Comparison of ENCODE assay signal across 9 mouse cellular contexts in the genomic region with DNA sequence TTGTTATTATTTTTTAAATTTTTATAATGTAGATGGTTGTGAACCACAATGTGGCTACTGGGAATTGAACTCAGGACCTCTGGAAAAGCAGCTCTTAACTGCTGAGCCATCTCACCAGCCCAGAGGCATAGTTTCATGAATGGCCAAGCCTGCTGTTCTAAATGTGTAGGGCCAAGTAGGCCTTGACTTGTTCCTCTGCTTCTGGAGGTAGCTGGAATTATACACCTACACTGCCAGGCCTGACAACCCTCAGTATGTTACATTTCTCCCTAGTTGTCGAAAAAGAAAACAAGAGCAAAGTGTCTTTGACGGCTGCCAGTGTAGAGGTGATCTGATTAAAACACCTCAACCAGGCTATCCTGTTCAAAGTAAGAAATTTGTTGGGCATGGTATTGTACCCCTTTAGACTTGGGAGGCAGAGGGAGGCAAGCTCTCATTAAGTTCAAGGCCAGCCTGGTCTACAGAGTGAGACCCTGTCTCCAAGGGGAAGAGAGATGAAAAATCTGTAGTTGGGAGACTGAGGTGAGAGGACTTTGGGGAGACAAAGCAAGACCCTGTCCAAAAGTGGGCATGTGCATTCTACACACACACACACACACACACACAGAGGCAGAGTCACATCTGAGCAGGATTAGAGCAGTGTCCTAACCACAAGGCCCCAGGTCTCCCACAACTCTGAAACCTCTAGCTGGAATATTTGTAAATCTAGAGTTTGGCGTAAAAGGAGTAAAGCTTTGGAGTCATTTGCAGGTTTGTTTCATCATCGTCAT. TPM values are rescaled to one million over a fixed set of nuclear protein-coding genes. Genes with fewer than 3 reads are reported as not detected.
A peak's percentile ranks its signal among the peaks of the same experiment; 100 is the strongest.
DNase-seq lines count a peak whose midpoint lies in the region; ATAC-seq and TF ChIP-seq lines count a peak whose summit lies in the region.
"Had no signal": no experiment of that assay in that cellular context is flagged by ENCODE, and none has a peak within 500 bp of the region (broad histone marks: within the 10 kb centered on the region; RNA-seq: fewer than 3 reads in every experiment).

No protein-coding gene starts in this region.

- 85% methylated on average over 4 of the region's 4 CpGs for WGBS in cerebellum, adult 2 months
- WGBS in embryonic facial prominence, embryonic 15.5 days = 81% methylated on average over 4 of the region's 4 CpGs
- WGBS in midbrain, embryonic 13.5 days = 87% methylated on average over 4 of the region's 4 CpGs

- TF ChIP-seq POLR2A in cerebellum, adult 2 months (IDR thresholded peaks at IDR 0.05; ENCODE audit: borderline replicate concordance, insufficient read depth, low read length) = no peak

- ATAC-seq in embryonic facial prominence, embryonic 15.5 days (ENCODE audit: insufficient number of reproducible peaks, low FRiP score, low TSS enrichment, low read depth) = no peak
- ATAC-seq in midbrain, embryonic 13.5 days = no peak
- no peak for ATAC-seq in frontal cortex, adult (ENCODE audit: low TSS enrichment)

- DNase-seq in cerebellum, adult 9-11 months = peak; percentile 40
- no peak for DNase-seq in cerebellum, adult 2 months
- DNase-seq in kidney, postnatal 10 days = peak; percentile 4
- DNase-seq in kidney, adult 9 months = no peak
- no peak for DNase-seq in spleen, postnatal 14 days (ENCODE audit: low spot score in 2 of 2)

- no peak overlapping the region for H3K4me3 ChIP-seq in cerebellum, adult 2 months (replicated peaks; ENCODE audit: insufficient read depth, low read depth, low read length)
- peak overlapping the region; percentile 80 for H3K4me3 ChIP-seq in embryonic facial prominence, embryonic 15.5 days (replicated peaks)
- peak overlapping the region; percentile 72 for H3K4me3 ChIP-seq in midbrain, embryonic 13.5 days (replicated peaks)

- H3K27me3 ChIP-seq in cerebellum, adult 2 months (ENCODE audit: control insufficient read depth, insufficient read depth, low read length) = no peaks in the 10 kb centered on the region
- H3K27me3 ChIP-seq in embryonic facial prominence, embryonic 15.5 days = no peaks in the 10 kb centered on the region
- no peaks in the 10 kb centered on the region for H3K27me3 ChIP-seq in midbrain, embryonic 13.5 days

- no peak overlapping the region for H3K27ac ChIP-seq in cerebellum, adult 2 months (ENCODE audit: insufficient read depth, low read length)
- 0 out of 2 replicates have a peak overlapping the region, but pooled peaks have one; percentile 11 for H3K27ac ChIP-seq in embryonic facial prominence, embryonic 15.5 days (replicated peaks)
- H3K27ac ChIP-seq in midbrain, embryonic 13.5 days = no peak overlapping the region

- peak overlapping the region; percentile 63; the same call in 1 of the 2 replicates for H3K4me2 ChIP-seq in embryonic facial prominence, embryonic 15.5 days (replicated peaks)
- H3K4me2 ChIP-seq in midbrain, embryonic 13.5 days (replicated peaks) = peak overlapping the region; percentile 16; the same call in 1 of the 2 replicates

- H3K4me1 ChIP-seq in cerebellum, adult 2 months (ENCODE audit: control insufficient read depth, insufficient read depth, low read length) = no peaks in the 10 kb centered on the region
- H3K4me1 ChIP-seq in embryonic facial prominence, embryonic 15.5 days = peaks cover 9% of the 10 kb centered on the region; the same call in 1 of the 2 replicates
- peaks cover 20% of the 10 kb centered on the region for H3K4me1 ChIP-seq in midbrain, embryonic 13.5 days (replicated peaks)

- no peak for TF ChIP-seq CTCF in cerebellum, adult 2 months (IDR thresholded peaks at IDR 0.05; ENCODE audit: borderline replicate concordance, insufficient read depth, low read depth, low read length)

- H3K36me3 ChIP-seq in embryonic facial prominence, embryonic 15.5 days = no peaks in the 10 kb centered on the region
- H3K36me3 ChIP-seq in midbrain, embryonic 13.5 days = no peaks in the 10 kb centered on the region

- H3K9me3 ChIP-seq in embryonic facial prominence, embryonic 15.5 days (replicated peaks) = no peaks in the 10 kb centered on the region
- H3K9me3 ChIP-seq in midbrain, embryonic 13.5 days = no peaks in the 10 kb centered on the region

- H3K9ac ChIP-seq in embryonic facial prominence, embryonic 15.5 days = no peak overlapping the region
- no peak overlapping the region for H3K9ac ChIP-seq in midbrain, embryonic 13.5 days (replicated peaks)

RNA-seq across cellular contexts. Expression of a gene that starts 26.3 kb away (rescaled TPM):
- 0.21 and 0.41 TPM in 2 replicates for polyA plus RNA-seq in cerebellum, adult 2 months (2012; rRNA removed)
- 12.4 and 16.1 TPM in 2 replicates for polyA plus RNA-seq in embryonic facial prominence, embryonic 15.5 days (2015; fragmentation: Nextera tagmentation; extraction: Ambion mirVana)
- polyA plus RNA-seq in midbrain, embryonic 13.5 days (2015; fragmentation: Nextera tagmentation; extraction: Ambion mirVana) = 0.62 and 0.76 TPM in 2 replicates

RNA-seq across cellular contexts. Expression of a gene that starts 46.6 kb away (rescaled TPM):
- polyA plus RNA-seq in cerebellum, adult 2 months (2012; rRNA removed) = not detected in 2 replicates
- 0.31 TPM in 1 of 2 replicates, not detected in the other for polyA plus RNA-seq in embryonic facial prominence, embryonic 15.5 days (2015; fragmentation: Nextera tagmentation; extraction: Ambion mirVana)
- not detected in 2 replicates for polyA plus RNA-seq in midbrain, embryonic 13.5 days (2015; fragmentation: Nextera tagmentation; extraction: Ambion mirVana)
- polyA plus RNA-seq: gonadal fat pad, adult 2 months had no signal

RNA-seq across cellular contexts. Expression of a gene that starts 59.1 kb away (rescaled TPM):
- polyA plus RNA-seq in cerebellum, adult 2 months (2012; rRNA removed) = 15.2 and 21.9 TPM in 2 replicates
- polyA plus RNA-seq in embryonic facial prominence, embryonic 15.5 days (2015; fragmentation: Nextera tagmentation; extraction: Ambion mirVana) = 179 and 184 TPM in 2 replicates
- 52.2 and 57.6 TPM in 2 replicates for polyA plus RNA-seq in midbrain, embryonic 13.5 days (2015; fragmentation: Nextera tagmentation; extraction: Ambion mirVana)

Comparison
In these comparisons a context has a peak if more than half of its experiments do, and no peak if none do; other contexts are left out.
1. DNase-seq: peak in cerebellum, adult 9-11 months (single experiment) and kidney, postnatal 10 days (single experiment); none in cerebellum, adult 2 months (0 of 2), kidney, adult 9 months (single experiment) and spleen, postnatal 14 days (0 of 2).